Mouse (Mus musculus) liver, postnatal 0 days (tissue): Measurements from ENCODE around the gene Ssh2.

Experiments used
- CTCF ChIP-seq: sonication (generic); IDR thresholded peaks from 2 replicates; pipeline ENCODE4 v1.5.1; 2016; ENCODE audit warnings: antibody characterized with exemption, low read depth
- EP300 ChIP-seq: IDR thresholded peaks from 2 replicates; pipeline ENCODE4 v1.6.1; 2016; ENCODE audit warnings: antibody characterized with exemption, low read depth, mild to moderate bottlenecking

DNA sequence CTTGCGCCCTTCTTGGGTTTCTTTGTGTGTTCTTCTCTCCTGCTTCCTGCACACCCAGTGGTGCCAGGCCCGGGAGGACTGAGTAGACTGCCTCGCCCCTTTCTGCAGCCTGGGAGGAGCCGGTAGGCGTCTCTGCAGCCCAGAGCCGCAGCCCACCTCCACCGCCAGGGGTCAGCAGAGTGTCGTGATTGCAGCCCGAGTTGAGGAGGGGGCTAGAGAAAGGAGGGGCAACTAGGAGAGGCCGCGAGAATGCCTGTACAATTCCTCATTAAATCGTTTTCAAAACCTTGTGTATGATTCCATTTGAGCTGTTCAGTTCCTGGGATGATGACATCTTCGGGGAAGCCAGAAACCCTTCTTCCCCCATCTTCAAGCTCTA, 275.0 kb downstream of the Ssh2 start:
- TF ChIP-seq CTCF = peak; percentile 98
- no peak for TF ChIP-seq EP300
